Mouse (Mus musculus) lung, adult 18-20 months (tissue): ENCODE measurements around the gene Slc9a9.

ENCODE experiments used
- DNase-seq, 2 experiments: peaks; one replicate each; pipeline ENCODE4 v3.0.0; 2022; ENCODE audit warnings: mixed read lengths in 2 of 2

Slc9a9 gene

GRCm38 (mm10) chr9:95226986-95227385, 557.3 kb downstream of the Slc9a9 start:
- DNase-seq, result no peak

- DNase-seq, result no peak
These were observed 558.4 kb downstream of the Slc9a9 start for GRCm38 (mm10) chr9:95228123-95228522.

- no peak for DNase-seq
These were observed 559.4 kb downstream of the Slc9a9 start for GRCm38 (mm10) chr9:95229147-95229546.

- no peak for DNase-seq
These were observed 570.2 kb downstream of the Slc9a9 start for GRCm38 (mm10) chr9:95239900-95240299.

GRCm38 (mm10) chr9:95242628-95243195, 573.0 kb downstream of the Slc9a9 start:
- no peak for DNase-seq

- no peak for DNase-seq
These were observed 584.5 kb downstream of the Slc9a9 start for GRCm38 (mm10) chr9:95254162-95254561.

GRCm38 (mm10) chr9:95255844-95256243, 586.1 kb downstream of the Slc9a9 start:
- no peak for DNase-seq

- no peak for DNase-seq
These were observed 587.1 kb downstream of the Slc9a9 start for GRCm38 (mm10) chr9:95256680-95257316.

GRCm38 (mm10) chr9:95262851-95263250, 593.1 kb downstream of the Slc9a9 start:
- no peak for DNase-seq

GRCm38 (mm10) chr9:95263867-95264509, 594.3 kb downstream of the Slc9a9 start:
- DNase-seq, result no peak

GRCm38 (mm10) chr9:95266179-95266578, 596.5 kb downstream of the Slc9a9 start:
- no peak for DNase-seq

- no peak for DNase-seq
These were observed 597.2 kb downstream of the Slc9a9 start for GRCm38 (mm10) chr9:95266924-95267323.

GRCm38 (mm10) chr9:95279590-95280344, 610.1 kb downstream of the Slc9a9 start:
- DNase-seq, result peak; percentile 21 to 37
